Mouse (Mus musculus) thymus, adult 2 months (tissue): ENCODE results near the gene Pcdh15.

ENCODE experiments used
- CTCF ChIP-seq: fragments of 200-500 bp; IDR thresholded peaks from 2 replicates; pipeline ENCODE4 v1.5.1; 2012; ENCODE audit warnings: mild to moderate bottlenecking, control low read depth, low read length, moderate library complexity, borderline replicate concordance; ENCODE audit not compliant: control insufficient read depth, poor library complexity, insufficient read depth; ENCODE audit errors: extremely low read depth
- POLR2A ChIP-seq: fragments of 200-500 bp; IDR thresholded peaks from 2 replicates; pipeline ENCODE4 v1.6.1; 2012; ENCODE audit warnings: mild to moderate bottlenecking, low read length, control low read depth, moderate library complexity; ENCODE audit not compliant: control insufficient read depth, poor library complexity, insufficient read depth; ENCODE audit errors: extremely low read depth

GRCm38 (mm10) chr10:73947799-73948198, 848.7 kb downstream of the Pcdh15 start:
- TF ChIP-seq CTCF (no peak), POLR2A (no peak)
